ENCODE assay signal across 17 mouse cellular contexts in genomic region chr2:169049947-169050346, GRCm38 (mm10).
DNase-seq lines count a peak whose midpoint lies in the region.
"Had no signal": no experiment of that assay in that cellular context is flagged by ENCODE, and none has a peak within 500 bp of the region (broad histone marks: within the 10 kb centered on the region; RNA-seq: fewer than 3 reads in every experiment).

No protein-coding gene starts in this region.

- no peak overlapping the region for H3K4me3 ChIP-seq in heart, embryonic 10.5 days
- H3K4me3 ChIP-seq: embryonic facial prominence, embryonic 10.5 days; embryonic facial prominence, embryonic 12.5 days had no signal

- H3K27me3 ChIP-seq in heart, embryonic 10.5 days (ENCODE audit: insufficient read depth, poor library complexity, severe bottlenecking) = no peaks in the 10 kb centered on the region
- H3K27me3 ChIP-seq: embryonic facial prominence, embryonic 12.5 days had no signal

- 83% methylated on average over 14 of the region's 14 CpGs for WGBS in heart, embryonic 10.5 days

- peak; percentile 45 for DNase-seq in layer of hippocampus, adult 11-12 months (ENCODE audit: low spot score)
- DNase-seq in layer of hippocampus, postnatal 14 days (ENCODE audit: low spot score in 2 of 2) = no peak
- DNase-seq in layer of hippocampus, adult 9-11 months = peak; percentile 45
- no peak for DNase-seq in layer of hippocampus, postnatal 10 days (ENCODE audit: low spot score in 2 of 2)
- peak; percentile 48 for DNase-seq in brain, adult 2 months (ENCODE audit: low read depth, low spot score)
- DNase-seq in telencephalon, adult 2 months (ENCODE audit: low read depth, low spot score) = peak; percentile 21
- no peak for DNase-seq in heart, embryonic 10.5 days (ENCODE audit: low spot score)
- DNase-seq: adrenal gland, adult 2 months; adrenal gland, postnatal 10 days; adrenal gland, postnatal 25 days; cerebellum, adult 11-12 months; cerebellum, adult 2 months; cerebellum, adult 9-10 months; cerebellum, postnatal 10 days; cerebellum, postnatal 25 days had no signal

- no peaks in the 10 kb centered on the region for H3K4me1 ChIP-seq in heart, embryonic 10.5 days
- H3K4me1 ChIP-seq: embryonic facial prominence, embryonic 10.5 days; embryonic facial prominence, embryonic 12.5 days had no signal

- H3K36me3 ChIP-seq in heart, embryonic 10.5 days = no peaks in the 10 kb centered on the region
- H3K36me3 ChIP-seq: embryonic facial prominence, embryonic 10.5 days; embryonic facial prominence, embryonic 12.5 days had no signal

- H3K27ac ChIP-seq in heart, embryonic 10.5 days = no peak overlapping the region
- H3K27ac ChIP-seq: embryonic facial prominence, embryonic 10.5 days; embryonic facial prominence, embryonic 12.5 days had no signal

- H3K9me3 ChIP-seq in heart, embryonic 10.5 days = no peaks in the 10 kb centered on the region
- H3K9me3 ChIP-seq: embryonic facial prominence, embryonic 10.5 days; embryonic facial prominence, embryonic 12.5 days had no signal

Comparison
In these comparisons a context has a peak if more than half of its experiments do, and no peak if none do; other contexts are left out.
1. DNase-seq: peak in layer of hippocampus, adult 11-12 months (single experiment), layer of hippocampus, adult 9-11 months (single experiment), brain, adult 2 months (single experiment) and telencephalon, adult 2 months (single experiment); none in layer of hippocampus, postnatal 14 days (0 of 2), layer of hippocampus, postnatal 10 days (0 of 2) and heart, embryonic 10.5 days (single experiment).